10 mouse cellular contexts compared by ENCODE assay signal in genomic region chr3:101597317-101598096, GRCm38 (mm10). TPM values are rescaled to one million over a fixed set of nuclear protein-coding genes. Genes with fewer than 3 reads are reported as not detected.
A peak's percentile ranks its signal among the peaks of the same experiment; 100 is the strongest.
DNase-seq lines count a peak whose midpoint lies in the region; ATAC-seq lines count a peak whose summit lies in the region.
"Had no signal": no experiment of that assay in that cellular context is flagged by ENCODE, and none has a peak within 500 bp of the region (broad histone marks: within the 10 kb centered on the region; RNA-seq: fewer than 3 reads in every experiment).

No protein-coding gene starts in this region.

- peaks cover 95% of the 10 kb centered on the region for H3K4me1 ChIP-seq in heart, embryonic 12.5 days (replicated peaks)
- H3K4me1 ChIP-seq in neural tube, embryonic 13.5 days (replicated peaks): peaks cover 89% of the 10 kb centered on the region
- peaks cover 65% of the 10 kb centered on the region for H3K4me1 ChIP-seq in stomach, embryonic 16.5 days (ENCODE audit: control insufficient read depth, insufficient read depth, low read length)
- peaks cover 53% of the 10 kb centered on the region for H3K4me1 ChIP-seq in forebrain, embryonic 16.5 days (replicated peaks; ENCODE audit: control insufficient read depth, insufficient read depth, low read length)

- H3K27ac ChIP-seq in heart, embryonic 12.5 days (ENCODE audit: poor library complexity, severe bottlenecking): peak overlapping the region; percentile 97
- H3K27ac ChIP-seq in neural tube, embryonic 13.5 days (replicated peaks): no peak overlapping the region
- peak overlapping the region; percentile 29; the same call in 1 of the 2 replicates for H3K27ac ChIP-seq in stomach, embryonic 16.5 days (ENCODE audit: low read length)
- no peak overlapping the region for H3K27ac ChIP-seq in forebrain, embryonic 16.5 days (ENCODE audit: low read length)
- H3K27ac ChIP-seq: limb, embryonic 10.5 days had no signal

- H3K27me3 ChIP-seq in heart, embryonic 12.5 days (replicated peaks): no peaks in the 10 kb centered on the region
- no peaks in the 10 kb centered on the region for H3K27me3 ChIP-seq in neural tube, embryonic 13.5 days
- no peaks in the 10 kb centered on the region for H3K27me3 ChIP-seq in stomach, embryonic 16.5 days (ENCODE audit: control insufficient read depth, insufficient read depth, low read length)
- no peaks in the 10 kb centered on the region for H3K27me3 ChIP-seq in forebrain, embryonic 16.5 days (replicated peaks; ENCODE audit: control insufficient read depth, insufficient read depth, low read length)
- H3K27me3 ChIP-seq: embryonic facial prominence, embryonic 12.5 days had no signal

- ATAC-seq in heart, embryonic 12.5 days (ENCODE audit: insufficient number of reproducible peaks, low FRiP score): no peak
- no peak for ATAC-seq in neural tube, embryonic 13.5 days (ENCODE audit: low read depth)
- ATAC-seq in stomach, embryonic 16.5 days (ENCODE audit: insufficient read depth, low FRiP score): no peak
- ATAC-seq in forebrain, embryonic 16.5 days: no peak

- peak overlapping the region; percentile 26 for H3K4me3 ChIP-seq in heart, embryonic 12.5 days
- no peak overlapping the region for H3K4me3 ChIP-seq in neural tube, embryonic 13.5 days
- H3K4me3 ChIP-seq in stomach, embryonic 16.5 days (replicated peaks; ENCODE audit: low read length): no peak overlapping the region
- H3K4me3 ChIP-seq in forebrain, embryonic 16.5 days (replicated peaks; ENCODE audit: low read length): no peak overlapping the region
- H3K4me3 ChIP-seq: embryonic facial prominence, embryonic 12.5 days; limb, embryonic 10.5 days had no signal

- WGBS in heart, embryonic 12.5 days: 19% methylated on average over 10 of the region's 10 CpGs
- WGBS in neural tube, embryonic 13.5 days: 29% methylated on average over 10 of the region's 10 CpGs
- 43% methylated on average over 10 of the region's 10 CpGs for WGBS in stomach, embryonic 16.5 days
- whole genome bisulfite sequencing in forebrain, embryonic 16.5 days: 32% methylated on average over 10 of the region's 10 CpGs

- peak overlapping the region; percentile 66 for H3K9ac ChIP-seq in heart, embryonic 12.5 days
- H3K9ac ChIP-seq in neural tube, embryonic 13.5 days: 0 out of 2 replicates have a peak overlapping the region, but pooled peaks have one; percentile 1
- no peak overlapping the region for H3K9ac ChIP-seq in stomach, embryonic 16.5 days (ENCODE audit: low read length)
- H3K9ac ChIP-seq in forebrain, embryonic 16.5 days (replicated peaks; ENCODE audit: low read depth, low read length): no peak overlapping the region
- H3K9ac ChIP-seq: embryonic facial prominence, embryonic 12.5 days had no signal

- peaks cover 26% of the 10 kb centered on the region for H3K36me3 ChIP-seq in heart, embryonic 12.5 days
- H3K36me3 ChIP-seq in neural tube, embryonic 13.5 days: peaks cover 21% of the 10 kb centered on the region
- H3K36me3 ChIP-seq in stomach, embryonic 16.5 days (ENCODE audit: control insufficient read depth, insufficient read depth, low read length): 0 out of 2 replicates have a peak, but pooled peaks cover 5% of the 10 kb centered on the region
- no peaks in the 10 kb centered on the region for H3K36me3 ChIP-seq in forebrain, embryonic 16.5 days (ENCODE audit: control insufficient read depth, insufficient read depth)

- no peak for DNase-seq in heart, adult 8-10 months (ENCODE audit: low spot score)
- DNase-seq in neural tube, embryonic 10.5 days (ENCODE audit: extremely low spot score, low spot score): no peak
- peak; percentile 31 for DNase-seq in induced T-regulatory cell, adult 2 months (ENCODE audit: low read depth)
- DNase-seq in frontal cortex, adult 2 months (ENCODE audit: extremely low spot score in 1 of 2, low spot score in 1 of 2): no peak

- H3K9me3 ChIP-seq in heart, embryonic 12.5 days (replicated peaks): no peaks in the 10 kb centered on the region
- no peaks in the 10 kb centered on the region for H3K9me3 ChIP-seq in neural tube, embryonic 13.5 days
- no peaks in the 10 kb centered on the region for H3K9me3 ChIP-seq in stomach, embryonic 16.5 days (replicated peaks; ENCODE audit: control insufficient read depth, low read length)
- no peaks in the 10 kb centered on the region for H3K9me3 ChIP-seq in forebrain, embryonic 16.5 days (ENCODE audit: control insufficient read depth, low read length)
- H3K9me3 ChIP-seq: embryonic facial prominence, embryonic 12.5 days; limb, embryonic 10.5 days had no signal

- peak overlapping the region; percentile 68 for H3K4me2 ChIP-seq in heart, embryonic 12.5 days
- peak overlapping the region; percentile 11; the same call in 1 of the 2 replicates for H3K4me2 ChIP-seq in neural tube, embryonic 13.5 days
- no peak overlapping the region for H3K4me2 ChIP-seq in stomach, embryonic 16.5 days (ENCODE audit: low read depth, low read length)
- H3K4me2 ChIP-seq in forebrain, embryonic 16.5 days (ENCODE audit: low read length): no peak overlapping the region
- H3K4me2 ChIP-seq: embryonic facial prominence, embryonic 12.5 days had no signal

RNA-seq across cellular contexts. Expression of gene Atp1a1, which starts 7.0 kb away (rescaled TPM):
- 277 and 294 TPM in 2 replicates for polyA plus RNA-seq in heart, embryonic 12.5 days (2016; fragmentation: Nextera tagmentation; extraction: Ambion mirVana)
- 100 to 1,000 TPM; 757 to 917 (median 814) TPM for total RNA-seq in heart, adult 8-10 months (2022)
- polyA plus RNA-seq in neural tube, embryonic 13.5 days (2015; fragmentation: Nextera tagmentation; extraction: Ambion mirVana): 66.4 and 69.5 TPM in 2 replicates
- polyA plus RNA-seq in stomach, embryonic 16.5 days (2015; fragmentation: Nextera tagmentation; extraction: Ambion mirVana): 149 and 158 TPM in 2 replicates
- polyA plus RNA-seq in forebrain, embryonic 16.5 days (2015; fragmentation: Nextera tagmentation; extraction: Ambion mirVana): 42.7 and 49.2 TPM in 2 replicates
- 503 and 558 TPM in 2 replicates for polyA plus RNA-seq in frontal cortex, adult 2 months (2012; rRNA removed)

Comparison
In these comparisons a context has a peak if more than half of its experiments do, and no peak if none do; other contexts are left out.
1. H3K27ac ChIP-seq: peak in heart, embryonic 12.5 days (single experiment) and stomach, embryonic 16.5 days (single experiment); none in neural tube, embryonic 13.5 days (single experiment) and forebrain, embryonic 16.5 days (single experiment).
2. H3K4me2 ChIP-seq: peak in heart, embryonic 12.5 days (single experiment) and neural tube, embryonic 13.5 days (single experiment); none in stomach, embryonic 16.5 days (single experiment) and forebrain, embryonic 16.5 days (single experiment).
3. H3K9ac ChIP-seq: peak in heart, embryonic 12.5 days (single experiment) and neural tube, embryonic 13.5 days (single experiment); none in stomach, embryonic 16.5 days (single experiment) and forebrain, embryonic 16.5 days (single experiment).